Mouse (Mus musculus) ES-E14 (cell line): ENCODE results near the gene Tas2r135. TPM values are rescaled to one million over a fixed set of nuclear protein-coding genes. Genes with fewer than 3 reads are reported as not detected.

Source experiments
- DNase-seq: peaks from one replicate; pipeline ENCODE4 v3.0.0-alpha.2; 2013; ENCODE audit warnings: low read depth, low spot score
- H3K27ac ChIP-seq: 2 replicates; pipeline ENCODE4 v1.5.1; 2012; ENCODE audit warnings: low read depth, mild to moderate bottlenecking, low read length, moderate library complexity, mixed read lengths; ENCODE audit not compliant: poor library complexity, insufficient read depth, severe bottlenecking
- H3K36me3 ChIP-seq: 2 replicates; pipeline ENCODE4 v1.6.1; 2012; ENCODE audit warnings: mild to moderate bottlenecking, low read length, moderate library complexity, mixed read lengths; ENCODE audit not compliant: control insufficient read depth, poor library complexity, insufficient read depth, severe bottlenecking
- H3K4me1 ChIP-seq, 2 experiments: fragments of 150-350 bp in 1 of 2; sonication (generic) in 1 of 2; 2 replicates each; pipeline ENCODE4 v1.6.1; 2012; ENCODE audit warnings: low read length in 2 of 2, mild to moderate bottlenecking in 1 of 2, mixed read lengths in 1 of 2; ENCODE audit not compliant: control insufficient read depth in 2 of 2, insufficient read depth in 2 of 2, poor library complexity in 1 of 2
- H3K4me3 ChIP-seq, 2 experiments: fragments of 150-350 bp in 1 of 2; sonication (generic) in 1 of 2; 2 replicates each; pipeline ENCODE4 v1.5.1; 2012; ENCODE audit warnings: low read length in 2 of 2, low read depth in 1 of 2, mild to moderate bottlenecking in 1 of 2, mixed read lengths in 1 of 2; ENCODE audit not compliant: insufficient read depth in 1 of 2, poor library complexity in 1 of 2, severe bottlenecking in 1 of 2
- H3K9ac ChIP-seq: 2 replicates; pipeline ENCODE4 v1.6.1; 2012; ENCODE audit warnings: low read depth, mild to moderate bottlenecking, low read length, mixed read lengths; ENCODE audit not compliant: poor library complexity, insufficient read depth, severe bottlenecking
- H3K9me3 ChIP-seq: fragments of 150-350 bp; sonication (generic); 2 replicates; pipeline ENCODE4 v1.6.1; 2012; ENCODE audit warnings: low read depth, mild to moderate bottlenecking, low read length; ENCODE audit not compliant: control insufficient read depth, insufficient read depth
- CHD2 ChIP-seq: IDR thresholded peaks from 2 replicates; pipeline ENCODE4 v1.6.1; 2014; ENCODE audit warnings: mild to moderate bottlenecking, low read depth, low read length, inconsistent platforms
- HCFC1 ChIP-seq: IDR thresholded peaks from 2 replicates; pipeline ENCODE4 v1.6.1; 2012; ENCODE audit warnings: low read length, inconsistent platforms, borderline replicate concordance; ENCODE audit not compliant: insufficient read depth
- MAFK ChIP-seq: IDR thresholded peaks from 2 replicates; pipeline ENCODE4 v1.6.1; 2014; ENCODE audit warnings: mild to moderate bottlenecking, low read depth, low read length, inconsistent platforms; ENCODE audit not compliant: insufficient read depth
- ZC3H11A ChIP-seq: IDR thresholded peaks from 2 replicates; pipeline ENCODE4 v1.6.1; 2012; ENCODE audit warnings: low read depth, mild to moderate bottlenecking, inconsistent platforms, low read length, borderline replicate concordance
- ZNF384 ChIP-seq: IDR thresholded peaks from 2 replicates; pipeline ENCODE4 v1.6.1; 2012; ENCODE audit warnings: low read depth, low read length, inconsistent platforms
- in situ Hi-C, 2 experiments: fragments of 600-800 bp; cut with MboI; formaldehyde crosslinking; loops; one replicate each; pipeline ENCODE4 v1.15.1; 2025; ENCODE audit warnings: low sequenced_read_pairs in 2 of 2, inconsistent platforms in 1 of 2; ENCODE audit not compliant: unreplicated experiment in 2 of 2
- total RNA-seq: library from RNA; depleted of rRNA; stranded (reverse); fragments of 300-350 nt; gene quantifications from 2 replicates; pipeline ENCODE4 v1.2.3, GENCODE M21; 2012; rRNA removed

The Tas2r135 gene
- not detected in 2 replicates for total RNA-seq

GRCm38 (mm10) chr6:42405134-42405533 lies at the start of gene Tas2r135:
Gene Tas2r135, plus strand, starts transcription at chr6:42405434.
- Histone ChIP-seq H3K4me1 (no peaks in the 10 kb centered on the region), H3K9me3 (no peaks in the 10 kb centered on the region), H3K4me3 (no peak within 1 kb of the TSS), H3K36me3 (no peaks in the 10 kb centered on the region), H3K9ac (no peak within 1 kb of the TSS), H3K27ac (no peak within 1 kb of the TSS)
- in situ Hi-C loops: no loop called here
- DNase-seq: no peak
- TF ChIP-seq ZNF384 (no peak), CHD2 (no peak)

GRCm38 (mm10) chr6:42355794-42356600 lies 49.2 kb upstream of the Tas2r135 start:
- H3K4me3 ChIP-seq: no peak overlapping the region
- in situ Hi-C loops: no loop called here
- peaks cover 17% of the 10 kb centered on the region; the same call in 1 of the 2 replicates for H3K36me3 ChIP-seq
- H3K4me1 ChIP-seq: peaks cover 0 to 9% of the 10 kb centered on the region in 2 experiments; a peak in 1 of 4 replicates
- no peaks in the 10 kb centered on the region for H3K9me3 ChIP-seq
- TF ChIP-seq ZC3H11A: no peak
- TF ChIP-seq ZNF384: no peak
- TF ChIP-seq MAFK: no peak
- TF ChIP-seq CHD2: no peak
- TF ChIP-seq HCFC1: no peak
- no peak overlapping the region for H3K9ac ChIP-seq
- no peak overlapping the region for H3K27ac ChIP-seq
- DNase-seq: no peak

- Histone ChIP-seq H3K36me3 (peaks cover 17% of the 10 kb centered on the region; the same call in 1 of the 2 replicates), H3K4me3 (no peak overlapping the region), H3K9ac (no peak overlapping the region), H3K9me3 (no peaks in the 10 kb centered on the region), H3K4me1 (peaks cover 0 to 2% of the 10 kb centered on the region in 2 experiments; a peak in 1 of 4 replicates), H3K27ac (no peak overlapping the region)
- DNase-seq: no peak
- TF ChIP-seq CHD2 (no peak), MAFK (no peak), ZNF384 (no peak), HCFC1 (no peak), ZC3H11A (no peak)
- in situ Hi-C loops: no loop called here
These were observed 48.3 kb upstream of the Tas2r135 start for GRCm38 (mm10) chr6:42356913-42357312.

- H3K36me3 ChIP-seq: peaks cover 15% of the 10 kb centered on the region; the same call in 1 of the 2 replicates
- in situ Hi-C loops: no loop called here
- no peak overlapping the region; the same call in 1 of the 2 replicates for H3K27ac ChIP-seq
- peaks cover 0 to 2% of the 10 kb centered on the region in 2 experiments; a peak in 1 of 4 replicates for H3K4me1 ChIP-seq
- no peak for DNase-seq
- no peaks in the 10 kb centered on the region for H3K9me3 ChIP-seq
- H3K4me3 ChIP-seq: no peak overlapping the region
- TF ChIP-seq CHD2 (no peak), ZC3H11A (no peak), MAFK (no peak), ZNF384 (no peak), HCFC1 (no peak)
- no peak overlapping the region for H3K9ac ChIP-seq
These were observed 47.3 kb upstream of the Tas2r135 start for GRCm38 (mm10) chr6:42357901-42358300.
